Mouse (Mus musculus) intestine, embryonic 16.5 days (tissue): ENCODE measurements around the gene Hoxa5. TPM values are rescaled to one million over a fixed set of nuclear protein-coding genes. Genes with fewer than 3 reads are reported as not detected.

ENCODE experiments used
- ATAC-seq: fragments of 200-750 bp; cut with Nextera tagmentation; 2 replicates; pipeline ENCODE4 v1.8.0; 2017; ENCODE audit warnings: moderate TSS enrichment, moderate library complexity
- H3K27ac ChIP-seq: fragments of 300-500 bp; sonication (generic); 2 replicates; pipeline ENCODE4 v1.5.1; 2014; ENCODE audit warnings: mild to moderate bottlenecking, low read length
- H3K27me3 ChIP-seq: fragments of 300-500 bp; sonication (generic); replicated peaks from 2 replicates; pipeline ENCODE4 v1.6.1; 2014; ENCODE audit warnings: low read length, control low read depth, mixed read lengths; ENCODE audit not compliant: control insufficient read depth, insufficient read depth
- H3K36me3 ChIP-seq: fragments of 300-500 bp; sonication (generic); 2 replicates; pipeline ENCODE4 v1.6.1; 2014; ENCODE audit warnings: low read length, control low read depth; ENCODE audit not compliant: control insufficient read depth, insufficient read depth
- H3K4me1 ChIP-seq: fragments of 300-500 bp; sonication (generic); 2 replicates; pipeline ENCODE4 v1.6.1; 2014; ENCODE audit warnings: low read length, control low read depth, mixed read lengths; ENCODE audit not compliant: control insufficient read depth, insufficient read depth
- H3K4me2 ChIP-seq: fragments of 300-500 bp; sonication (generic); 2 replicates; pipeline ENCODE4 v1.6.1; 2014; ENCODE audit warnings: low read depth, low read length, control low read depth
- H3K4me3 ChIP-seq: fragments of 300-500 bp; sonication (generic); 2 replicates; pipeline ENCODE4 v1.5.1; 2014; ENCODE audit warnings: mild to moderate bottlenecking, low read length
- H3K9ac ChIP-seq: fragments of 300-500 bp; sonication (generic); 2 replicates; pipeline ENCODE4 v1.6.1; 2014; ENCODE audit warnings: low read depth, low read length
- H3K9me3 ChIP-seq: fragments of 300-500 bp; sonication (generic); 2 replicates; pipeline ENCODE4 v1.6.1; 2016; ENCODE audit warnings: low read length, control low read depth; ENCODE audit not compliant: control insufficient read depth
- WGBS: fragments of 180-500 bp; shearing (Covaris S2); extraction: QIAGEN DNeasy Blood & Tissue Kit; methylation state at CpG from one replicate; pipeline ENCODE4 v1.1.7; 2014; 5-methylcytosine and 5-hydroxymethylcytosine counted together
- polyA plus RNA-seq: library from polyadenylated mRNA; unstranded; fragments of >200 nt; fragmentation: Nextera tagmentation; extraction: Ambion mirVana; gene quantifications from 2 replicates; pipeline ENCODE4 v1.2.1, GENCODE M21; 2015

Gene Hoxa5
- polyA plus RNA-seq, 1 experiment from 2014 or later, result 15.3 TPM

- no peaks in the 10 kb centered on the region for H3K36me3 ChIP-seq
- H3K9ac ChIP-seq, result no peak overlapping the region
- 4% methylated on average over 9 of the region's 9 CpGs for WGBS
- ATAC-seq, result no peak; the same call in 1 of the 2 replicates
- H3K9me3 ChIP-seq, result no peaks in the 10 kb centered on the region
- H3K27ac ChIP-seq, result peak overlapping the region; percentile 60
- H3K4me1 ChIP-seq, result peaks cover 2% of the 10 kb centered on the region; the same call in 1 of the 2 replicates
- peaks cover 78% of the 10 kb centered on the region for H3K27me3 ChIP-seq
- H3K4me2 ChIP-seq, result peak overlapping the region; percentile 2; the same call in 1 of the 2 replicates
- peak overlapping the region; percentile 25; the same call in 1 of the 2 replicates for H3K4me3 ChIP-seq
These were observed 36.7 kb upstream of the Hoxa5 start for GRCm38 (mm10) chr6:52241001-52241621.

GRCm38 (mm10) chr6:52240389-52241000 lies 36.1 kb upstream of the Hoxa5 start, which contains the start of gene Hoxa10:
Hoxa10 (minus strand) TSS chr6:52240854.
- Histone ChIP-seq H3K4me3 (peak within 1 kb of the TSS; percentile 25), H3K9me3 (no peaks in the 10 kb centered on the region), H3K4me2 (peak within 1 kb of the TSS; percentile 2; the same call in 1 of the 2 replicates), H3K27me3 (peaks cover 78% of the 10 kb centered on the region), H3K9ac (peak within 1 kb of the TSS; percentile 23), H3K27ac (peak within 1 kb of the TSS; percentile 60), H3K36me3 (no peaks in the 10 kb centered on the region), H3K4me1 (peaks cover 2% of the 10 kb centered on the region; the same call in 1 of the 2 replicates)
- ATAC-seq, result peak; percentile 73
- 1% methylated on average over 35 of the region's 35 CpGs for WGBS

- Histone ChIP-seq H3K4me1 (peaks cover 2% of the 10 kb centered on the region; the same call in 1 of the 2 replicates), H3K4me3 (peak overlapping the region; percentile 25)
- WGBS, result 3% methylated on average over 30 of the region's 30 CpGs
These were observed 35.4 kb upstream of the Hoxa5 start for GRCm38 (mm10) chr6:52239625-52240388.

GRCm38 (mm10) chr6:52238976-52239375 lies 34.6 kb upstream of the Hoxa5 start:
- peak overlapping the region; percentile 23 for H3K4me3 ChIP-seq

More at GRCm38 (mm10) chr6:52239625-52240388, 35.4 kb upstream of the Hoxa5 start:
- ATAC-seq, result no peak
- H3K27ac ChIP-seq, result no peak overlapping the region
- no peaks in the 10 kb centered on the region for H3K9me3 ChIP-seq
- peak overlapping the region; percentile 23 for H3K9ac ChIP-seq
- peaks cover 79% of the 10 kb centered on the region for H3K27me3 ChIP-seq
- H3K36me3 ChIP-seq, result no peaks in the 10 kb centered on the region
- peak overlapping the region; percentile 2; the same call in 1 of the 2 replicates for H3K4me2 ChIP-seq

GRCm38 (mm10) chr6:52238155-52238545 lies 33.8 kb upstream of the Hoxa5 start:
- no peak overlapping the region for H3K27ac ChIP-seq
- no peak overlapping the region for H3K4me2 ChIP-seq
- H3K27me3 ChIP-seq, result peaks cover 88% of the 10 kb centered on the region

More at GRCm38 (mm10) chr6:52238976-52239375, 34.6 kb upstream of the Hoxa5 start:
- Histone ChIP-seq H3K27ac (no peak overlapping the region), H3K9ac (no peak overlapping the region), H3K9me3 (no peaks in the 10 kb centered on the region), H3K4me2 (no peak overlapping the region), H3K36me3 (no peaks in the 10 kb centered on the region), H3K27me3 (peaks cover 86% of the 10 kb centered on the region), H3K4me1 (peaks cover 2% of the 10 kb centered on the region; the same call in 1 of the 2 replicates)
- no peak for ATAC-seq
- WGBS, result 6% methylated on average over 7 of the region's 7 CpGs

GRCm38 (mm10) chr6:52237346-52238154 lies 33.2 kb upstream of the Hoxa5 start:
- Histone ChIP-seq H3K27me3 (peaks cover 88% of the 10 kb centered on the region), H3K4me2 (no peak overlapping the region), H3K9ac (no peak overlapping the region), H3K9me3 (no peaks in the 10 kb centered on the region), H3K4me1 (peaks cover 2% of the 10 kb centered on the region; the same call in 1 of the 2 replicates), H3K36me3 (no peaks in the 10 kb centered on the region), H3K4me3 (peak overlapping the region; percentile 13), H3K27ac (no peak overlapping the region)
- no peak for ATAC-seq
- WGBS, result 11% methylated on average over 10 of the region's 10 CpGs

More at GRCm38 (mm10) chr6:52238155-52238545, 33.8 kb upstream of the Hoxa5 start:
- 3% methylated on average over 7 of the region's 7 CpGs for WGBS
- ATAC-seq, result no peak
- peak overlapping the region; percentile 13; the same call in 1 of the 2 replicates for H3K4me3 ChIP-seq
- H3K4me1 ChIP-seq, result peaks cover 2% of the 10 kb centered on the region; the same call in 1 of the 2 replicates
- H3K9ac ChIP-seq, result no peak overlapping the region
- no peaks in the 10 kb centered on the region for H3K9me3 ChIP-seq
- no peaks in the 10 kb centered on the region for H3K36me3 ChIP-seq

GRCm38 (mm10) chr6:52236806-52237205 lies 32.4 kb upstream of the Hoxa5 start:
- Histone ChIP-seq H3K36me3 (no peaks in the 10 kb centered on the region), H3K4me2 (no peak overlapping the region), H3K9ac (no peak overlapping the region), H3K27me3 (peaks cover 85% of the 10 kb centered on the region), H3K4me1 (peaks cover 2% of the 10 kb centered on the region; the same call in 1 of the 2 replicates), H3K9me3 (no peaks in the 10 kb centered on the region), H3K4me3 (no peak overlapping the region), H3K27ac (no peak overlapping the region)
- no peak for ATAC-seq
- 20% methylated on average over 3 of the region's 3 CpGs for WGBS

- H3K9ac ChIP-seq, result no peak overlapping the region
- no peak overlapping the region for H3K27ac ChIP-seq
- ATAC-seq, result no peak
- H3K36me3 ChIP-seq, result no peaks in the 10 kb centered on the region
- H3K4me1 ChIP-seq, result peaks cover 2% of the 10 kb centered on the region; the same call in 1 of the 2 replicates
- WGBS, result 33% methylated on average over 6 of the region's 6 CpGs
- H3K9me3 ChIP-seq, result no peaks in the 10 kb centered on the region
- peaks cover 78% of the 10 kb centered on the region for H3K27me3 ChIP-seq
- no peak overlapping the region for H3K4me2 ChIP-seq
- H3K4me3 ChIP-seq, result no peak overlapping the region
These were observed 31.5 kb upstream of the Hoxa5 start for GRCm38 (mm10) chr6:52235866-52236265.
